Mouse (Mus musculus): ENCODE results near the gene Gm19935. TPM values are rescaled to one million over a fixed set of nuclear protein-coding genes. Genes with fewer than 3 reads are reported as not detected.

Gm19935 gene
- not detected in 2 replicates for polyA plus RNA-seq (2012; rRNA removed)

DNA sequence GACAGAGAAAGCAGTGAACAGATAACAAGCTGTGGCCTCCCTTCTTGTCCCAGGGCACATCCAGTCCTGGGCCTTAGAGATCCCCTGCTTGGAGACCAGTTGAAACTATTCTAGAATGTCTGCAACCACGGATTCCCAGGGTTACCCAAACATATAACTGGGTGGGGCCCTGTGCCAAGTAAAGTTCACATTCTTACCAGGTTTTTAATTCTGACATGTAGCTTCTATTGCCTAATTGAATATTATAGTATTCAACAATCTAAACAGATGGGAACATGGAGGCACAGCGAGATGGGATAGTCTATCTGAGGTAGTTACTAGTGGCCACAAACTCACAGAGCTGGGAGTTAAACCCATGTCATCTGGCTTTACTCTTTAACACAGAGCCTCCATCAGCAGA lies at the start of gene Gm19935:
Gene Gm19935, minus strand, starts transcription at position 101 of the 400 bp plus-strand sequence.

DNA sequence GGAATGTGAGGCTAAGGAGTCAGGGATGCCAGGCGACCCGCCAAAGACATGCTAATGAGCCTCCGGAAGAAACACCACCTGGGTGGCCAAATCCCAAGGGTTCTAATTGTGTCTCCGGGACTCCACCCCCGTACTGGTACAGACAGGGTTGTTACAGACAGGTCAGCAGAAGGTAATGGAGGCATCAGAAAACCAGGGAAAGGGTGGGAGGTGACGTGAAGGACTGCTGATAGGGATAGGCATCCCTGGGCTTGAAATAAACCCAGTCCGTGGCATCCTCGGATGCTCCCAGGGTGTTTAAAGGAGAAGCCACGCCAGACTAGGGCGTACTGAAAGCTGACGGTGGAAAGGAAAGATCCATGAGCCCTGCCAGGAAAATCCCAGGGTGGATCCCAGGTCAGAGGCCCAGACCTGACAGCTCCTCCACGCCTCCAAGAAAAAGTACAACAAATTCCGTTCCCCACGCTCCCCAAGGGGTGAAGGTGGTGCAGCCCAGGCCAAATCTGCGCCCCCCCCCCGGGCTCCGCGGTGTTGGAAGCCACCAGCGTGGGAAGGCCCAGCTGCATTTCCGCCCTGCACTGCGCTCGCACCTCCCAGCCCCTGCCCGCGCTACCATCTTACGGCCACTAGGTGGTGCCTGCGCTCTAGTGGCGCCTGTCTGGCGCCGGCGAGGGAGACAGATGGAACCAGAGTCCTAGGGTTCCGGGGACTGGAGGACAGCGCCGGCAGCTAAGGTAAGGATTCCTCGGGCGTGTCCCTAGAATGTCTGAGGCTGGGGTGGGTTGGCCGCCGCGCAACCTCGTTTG lies 11.2 kb upstream of the Gm19935 start, which contains the start of gene Chd9:
Gene Chd9, plus strand, starts transcription at position 172 of the 806 bp plus-strand sequence.

Other genes with a start within 250 kb of the Gm19935 start
- 277 and 308 TPM in 2 replicates for gene Chd9, start 11.0 kb upstream of the Gm19935 start, polyA plus RNA-seq (2012; rRNA removed)

Measured in colon, adult 2 months (tissue).